Mouse (Mus musculus) activated CD4-positive, CD25-positive, alpha-beta regulatory T cell, adult 4 months (primary cell): ENCODE data around the gene Tnip2. TPM values are rescaled to one million over a fixed set of nuclear protein-coding genes. Genes with fewer than 3 reads are reported as not detected.

Experiments
- ATAC-seq: one replicate; pipeline ENCODE4 v1.8.0; 2017
- polyA plus RNA-seq, 2 experiments: library from polyadenylated mRNA; unstranded; fragments of 100-300 nt; shearing (Covaris generic); gene quantifications; one replicate each; pipeline ENCODE4 v1.2.1; 2017

Gene Tnip2
- 10 to 100 TPM; 23.4 to 24.8 TPM for polyA plus RNA-seq

GRCm38 (mm10) chr5:34513466-34514217 lies at the start of gene Tnip2:
Tnip2 (minus strand) TSS chr5:34513991.
- peak; percentile 89 for ATAC-seq

GRCm38 (mm10) chr5:34551821-34552220 lies 38.0 kb upstream of the Tnip2 start:
- no peak for ATAC-seq

- no peak for ATAC-seq
Measured at GRCm38 (mm10) chr5:34550251-34550650, 36.5 kb upstream of the Tnip2 start.

- ATAC-seq, result peak; percentile 69
Measured at GRCm38 (mm10) chr5:34549483-34550221, 35.9 kb upstream of the Tnip2 start.

GRCm38 (mm10) chr5:34549135-34549482 lies 35.3 kb upstream of the Tnip2 start:
- ATAC-seq, result no peak

GRCm38 (mm10) chr5:34547410-34547809 lies 33.6 kb upstream of the Tnip2 start:
- ATAC-seq, result no peak

- ATAC-seq, result peak; percentile 50
Measured at GRCm38 (mm10) chr5:34543114-34543513, 29.3 kb upstream of the Tnip2 start.

GRCm38 (mm10) chr5:34542166-34542565 lies 28.4 kb upstream of the Tnip2 start:
- ATAC-seq, result no peak

- ATAC-seq, result peak; percentile 25
Measured at GRCm38 (mm10) chr5:34539121-34539520, 25.3 kb upstream of the Tnip2 start.

GRCm38 (mm10) chr5:34538527-34538926 lies 24.7 kb upstream of the Tnip2 start:
- peak; percentile 58 for ATAC-seq

- ATAC-seq, result no peak
Measured at GRCm38 (mm10) chr5:34538079-34538478, 24.3 kb upstream of the Tnip2 start.

GRCm38 (mm10) chr5:34535831-34536230 lies 22.0 kb upstream of the Tnip2 start:
- no peak for ATAC-seq

GRCm38 (mm10) chr5:34534776-34535581 lies 21.2 kb upstream of the Tnip2 start:
- no peak for ATAC-seq

GRCm38 (mm10) chr5:34533820-34534219 lies 20.0 kb upstream of the Tnip2 start:
- no peak for ATAC-seq

GRCm38 (mm10) chr5:34533066-34533465 lies 19.3 kb upstream of the Tnip2 start:
- ATAC-seq, result no peak

- no peak for ATAC-seq
Measured at GRCm38 (mm10) chr5:34530687-34531086, 16.9 kb upstream of the Tnip2 start.

- ATAC-seq, result no peak
Measured at GRCm38 (mm10) chr5:34530116-34530515, 16.3 kb upstream of the Tnip2 start.

GRCm38 (mm10) chr5:34528724-34529123 lies 14.9 kb upstream of the Tnip2 start:
- ATAC-seq, result no peak

GRCm38 (mm10) chr5:34527352-34527751 lies 13.6 kb upstream of the Tnip2 start:
- no peak for ATAC-seq

- ATAC-seq, result no peak
Measured at GRCm38 (mm10) chr5:34526477-34526775, 12.6 kb upstream of the Tnip2 start.

- peak; percentile 88 for ATAC-seq
Measured at GRCm38 (mm10) chr5:34525663-34526476, 12.1 kb upstream of the Tnip2 start, which contains the start of gene Sh3bp2. Sh3bp2 (plus strand) TSS chr5:34525838.

- no peak for ATAC-seq
Measured at GRCm38 (mm10) chr5:34524511-34524910, 10.7 kb upstream of the Tnip2 start.
